Mouse (Mus musculus): ENCODE measurements around the gene Zfyve21.

Zfyve21 gene

DNA sequence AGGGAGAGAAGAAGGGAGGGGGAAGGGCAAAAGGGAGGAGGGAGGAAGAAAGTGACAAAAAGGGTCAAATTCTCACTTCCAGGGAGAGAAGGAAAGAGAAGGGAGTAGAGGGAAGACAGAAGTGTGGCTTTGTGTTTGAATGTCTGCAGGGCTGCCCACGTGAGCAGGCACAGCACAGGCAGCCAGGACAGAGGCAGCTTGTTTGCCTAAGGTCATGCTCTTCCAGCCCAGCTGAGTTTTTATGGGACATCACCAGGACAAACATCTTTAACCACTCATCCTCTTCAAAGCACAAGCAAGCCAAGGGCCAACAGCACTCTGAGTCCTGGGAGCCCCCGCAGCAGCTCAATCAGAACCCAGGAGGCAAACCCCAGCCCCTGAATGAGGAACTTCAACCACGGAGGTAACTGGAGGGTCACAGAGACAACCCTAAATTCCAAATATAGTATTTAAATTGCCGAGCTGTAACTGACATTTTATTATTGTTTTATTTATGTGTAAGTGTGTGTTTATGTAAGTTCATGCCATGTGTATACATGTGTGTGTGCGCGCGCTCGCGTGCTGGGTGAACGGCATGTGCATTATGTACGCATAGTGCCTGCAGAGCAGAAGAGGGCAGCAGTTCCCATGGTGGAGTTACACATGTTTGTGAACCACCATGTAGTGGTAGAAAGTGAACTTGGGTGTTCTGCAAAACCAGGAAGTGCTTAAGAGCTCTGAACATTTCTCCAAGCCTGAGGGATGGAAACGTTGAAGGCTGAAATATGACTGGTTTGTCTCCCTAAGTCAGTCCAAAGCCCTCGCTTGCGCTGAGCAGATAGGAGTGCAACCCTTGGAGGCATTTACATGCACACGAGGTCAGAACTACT lies 28.8 kb downstream of the Zfyve21 start:
- DNase-seq (ENCODE audit: extremely low read depth, insufficient read length, low spot score), result no peak

DNA sequence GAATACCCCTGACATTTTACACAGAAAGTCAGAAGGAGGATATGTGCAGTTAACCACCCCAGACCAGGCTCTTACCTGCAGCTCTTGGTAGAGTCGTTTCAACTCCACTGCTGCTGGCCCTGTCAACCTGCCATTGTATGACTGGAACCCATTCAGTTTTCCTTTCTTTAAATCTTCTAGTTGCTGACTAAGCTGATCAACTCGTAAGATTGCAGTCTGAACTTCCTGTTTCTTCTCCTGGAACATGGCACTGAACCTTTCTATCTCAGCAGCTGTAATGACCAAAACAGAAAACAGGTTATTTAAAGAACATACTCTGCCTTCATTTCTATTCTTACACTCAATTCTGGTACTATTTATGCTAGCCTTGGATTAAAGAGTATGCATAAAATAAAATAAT lies 29.5 kb downstream of the Zfyve21 start:
- no peak for DNase-seq (ENCODE audit: extremely low read depth, insufficient read length, low spot score)

DNA sequence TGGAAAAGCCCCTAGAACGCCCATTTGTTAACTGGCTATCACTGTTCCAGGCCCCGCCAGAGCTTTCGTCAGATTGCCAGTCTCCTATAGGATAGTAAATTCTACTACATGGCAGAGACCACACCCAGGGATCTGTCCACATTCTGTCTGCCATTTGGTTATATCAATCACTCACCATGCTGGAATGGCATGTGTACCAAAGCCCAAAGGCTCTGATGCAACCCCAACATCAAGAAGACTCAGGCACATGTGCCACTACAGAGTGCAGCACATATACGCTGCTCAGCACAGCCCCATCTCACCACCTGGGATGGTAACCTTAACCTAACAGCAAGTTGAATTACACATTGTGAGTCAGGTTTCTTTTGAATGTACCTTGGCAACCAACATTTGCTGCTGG lies 32.0 kb downstream of the Zfyve21 start:
- no peak for DNase-seq (ENCODE audit: extremely low read depth, insufficient read length, low spot score)

DNA sequence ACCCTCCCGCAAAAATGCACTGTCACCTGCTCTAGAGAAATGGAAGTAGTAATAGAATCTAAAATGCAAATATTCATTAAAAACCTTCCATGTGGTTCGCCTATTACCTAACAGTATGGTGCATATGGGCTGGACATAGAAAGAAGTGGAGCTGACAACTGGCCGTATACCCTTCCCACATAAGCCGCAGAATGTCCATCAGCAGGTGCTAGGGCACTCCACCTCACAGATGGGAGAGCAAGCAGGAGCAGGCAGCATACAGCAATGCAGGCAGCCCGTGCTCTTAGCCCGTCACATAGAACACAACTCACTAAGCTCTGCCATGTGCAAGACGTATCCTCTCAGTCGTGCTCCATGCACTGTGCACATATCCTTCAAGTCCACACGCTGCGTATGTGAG lies 32.8 kb downstream of the Zfyve21 start:
- no peak for DNase-seq (ENCODE audit: extremely low read depth, insufficient read length, low spot score)

DNA sequence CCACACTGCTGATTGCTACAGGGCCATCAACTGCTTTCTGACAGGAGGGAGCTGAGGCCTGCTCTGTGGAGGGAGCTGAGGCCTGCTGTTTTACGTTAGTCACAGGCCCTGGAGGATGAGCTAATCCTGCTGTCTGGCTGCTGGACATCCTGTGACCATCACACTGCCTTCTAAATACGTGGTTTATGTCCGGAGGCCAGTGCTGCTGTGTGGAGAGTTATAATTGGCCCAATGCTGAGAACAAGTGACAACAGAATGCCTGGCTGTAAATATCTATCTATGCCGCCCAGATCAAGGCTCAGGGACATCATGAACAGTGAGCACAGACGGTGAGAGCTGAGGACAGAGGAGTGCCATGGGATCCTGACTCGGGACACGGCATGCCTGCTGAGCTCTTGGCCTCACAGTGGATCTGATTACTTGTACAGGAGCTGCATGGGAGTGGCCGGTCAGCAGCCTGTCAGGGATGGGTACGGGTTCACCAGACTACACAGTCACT lies 34.4 kb downstream of the Zfyve21 start:
- DNase-seq (ENCODE audit: extremely low read depth, insufficient read length, low spot score), result peak; percentile 49

DNA sequence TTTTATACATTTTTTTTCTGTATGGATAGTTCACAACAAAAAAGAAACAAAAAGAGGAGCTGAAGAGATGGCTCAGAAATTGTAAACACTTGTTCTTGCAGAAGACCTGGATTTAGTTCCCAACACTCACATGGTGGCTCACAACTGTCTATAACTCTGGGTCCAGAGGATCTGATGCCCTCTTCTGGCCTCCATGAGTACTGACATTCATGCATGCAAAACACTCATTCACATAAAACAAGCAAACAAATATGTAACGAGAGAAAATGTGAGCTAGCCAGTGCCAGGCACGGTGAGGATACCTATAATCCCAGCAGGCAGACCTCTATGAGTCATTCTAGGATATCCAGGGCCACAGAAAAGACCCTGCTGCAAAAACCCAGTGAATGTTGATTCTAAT lies 37.3 kb downstream of the Zfyve21 start:
- DNase-seq (ENCODE audit: extremely low read depth, insufficient read length, low spot score), result peak; percentile 54

DNA sequence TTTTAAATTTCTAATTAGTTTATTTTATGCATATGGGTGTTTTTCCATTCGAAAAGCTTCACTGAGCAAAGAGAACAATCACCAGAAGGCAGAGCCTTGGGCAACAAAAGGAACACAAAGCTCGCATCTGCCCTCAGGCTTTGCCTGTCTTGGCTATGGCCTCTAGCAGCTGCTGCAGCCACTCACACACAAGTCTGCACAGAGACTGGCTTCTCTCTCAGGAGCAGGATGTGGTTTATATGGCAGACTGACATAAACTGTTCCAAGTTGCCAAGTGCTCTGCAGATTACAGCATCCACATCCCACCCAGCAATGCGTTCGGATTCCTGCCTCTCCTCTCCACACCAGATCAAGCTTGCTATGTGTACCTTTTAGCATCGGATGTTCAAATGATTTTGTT lies 37.8 kb downstream of the Zfyve21 start:
- peak; percentile 63 for DNase-seq (ENCODE audit: extremely low read depth, insufficient read length, low spot score)

DNA sequence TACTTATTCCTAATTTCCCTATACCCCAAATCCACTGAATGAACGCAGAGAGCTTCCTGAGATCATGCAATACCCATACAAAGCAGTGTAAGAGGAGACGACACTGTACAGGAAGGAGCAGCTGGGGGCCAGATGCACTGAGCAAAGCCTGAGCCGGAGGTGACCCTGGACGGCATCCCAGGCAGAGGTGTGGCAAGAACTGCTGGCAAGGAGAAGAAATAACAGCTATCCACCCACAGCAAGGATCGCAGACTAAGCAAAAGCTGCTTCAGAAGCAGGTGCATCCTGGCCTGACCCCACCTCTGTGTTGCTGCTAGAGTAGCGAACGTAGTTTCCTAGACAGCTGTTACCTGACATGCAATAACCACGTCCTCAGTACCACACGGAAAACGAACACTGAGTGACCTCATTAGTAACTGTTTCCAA lies 39.1 kb downstream of the Zfyve21 start:
- DNase-seq (ENCODE audit: extremely low read depth, insufficient read length, low spot score), result peak; percentile 76

DNA sequence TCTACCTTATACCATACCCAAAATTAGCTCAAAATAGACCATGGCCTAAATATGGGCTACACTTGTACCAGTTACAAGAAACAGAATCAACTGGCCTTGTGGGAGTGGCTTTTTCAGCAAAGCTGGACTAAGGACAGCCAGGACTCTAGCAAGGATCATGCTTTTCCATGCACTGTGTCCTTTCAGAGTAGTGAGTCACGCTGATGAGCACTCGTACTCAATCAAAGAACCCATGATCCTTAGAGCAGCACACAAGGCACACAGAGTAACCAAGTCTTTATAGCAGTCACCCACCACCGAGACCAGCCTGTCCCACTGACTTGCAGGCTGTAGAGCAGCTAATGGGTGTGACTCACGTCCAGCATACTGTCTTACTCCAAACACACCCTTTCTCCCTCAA lies 39.6 kb downstream of the Zfyve21 start:
- no peak for DNase-seq (ENCODE audit: extremely low read depth, insufficient read length, low spot score)

DNA sequence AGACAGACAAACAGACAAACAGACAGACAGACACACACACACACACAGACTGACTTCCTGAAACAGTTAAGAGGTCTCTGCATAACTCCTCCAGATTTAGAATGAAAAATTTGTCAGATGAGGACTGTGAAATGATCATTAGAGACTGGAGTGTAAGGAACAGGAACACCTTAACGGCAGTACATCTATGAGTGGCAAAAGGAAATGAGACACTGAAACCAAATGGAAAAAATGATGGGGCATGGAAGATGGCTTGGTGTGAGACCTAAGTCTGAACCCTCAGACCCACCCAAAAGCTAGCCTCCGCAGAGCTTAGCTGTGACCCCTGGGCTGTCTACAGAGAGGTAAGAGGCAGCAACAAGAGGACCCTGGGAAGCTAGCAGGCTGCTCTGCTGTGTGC lies 41.5 kb downstream of the Zfyve21 start:
- DNase-seq (ENCODE audit: extremely low read depth, insufficient read length, low spot score), result no peak

DNA sequence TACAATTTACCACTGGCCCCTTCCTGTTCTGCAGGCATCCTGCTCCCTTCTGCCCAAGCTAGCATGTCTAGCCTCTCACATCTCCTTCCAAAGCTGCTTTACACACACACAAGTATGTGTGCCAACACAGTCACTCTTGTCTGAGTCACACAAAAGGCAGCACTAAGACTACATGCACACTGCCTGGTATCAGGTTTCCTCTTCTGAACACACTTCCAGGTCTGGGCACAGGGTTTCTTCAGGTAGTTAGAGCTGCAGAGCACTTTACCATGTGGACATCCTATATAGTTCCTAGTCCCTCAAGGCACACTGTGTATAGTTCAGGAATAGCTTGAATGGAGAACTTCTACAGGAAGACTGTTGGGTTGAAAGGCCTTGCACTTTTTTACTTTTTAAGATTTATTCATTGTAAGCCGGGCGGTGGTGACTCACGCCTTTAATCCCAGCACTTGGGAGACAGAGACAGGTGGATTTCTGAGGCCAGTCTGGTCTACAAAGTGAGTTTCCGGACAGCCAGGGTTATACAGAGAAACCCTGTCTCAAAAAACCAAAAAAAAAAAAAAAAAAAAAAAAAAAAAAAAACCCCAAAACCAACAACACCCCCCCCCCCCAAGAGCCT lies 50.3 kb downstream of the Zfyve21 start:
- DNase-seq (ENCODE audit: extremely low read depth, insufficient read length, low spot score), result peak; percentile 63

DNA sequence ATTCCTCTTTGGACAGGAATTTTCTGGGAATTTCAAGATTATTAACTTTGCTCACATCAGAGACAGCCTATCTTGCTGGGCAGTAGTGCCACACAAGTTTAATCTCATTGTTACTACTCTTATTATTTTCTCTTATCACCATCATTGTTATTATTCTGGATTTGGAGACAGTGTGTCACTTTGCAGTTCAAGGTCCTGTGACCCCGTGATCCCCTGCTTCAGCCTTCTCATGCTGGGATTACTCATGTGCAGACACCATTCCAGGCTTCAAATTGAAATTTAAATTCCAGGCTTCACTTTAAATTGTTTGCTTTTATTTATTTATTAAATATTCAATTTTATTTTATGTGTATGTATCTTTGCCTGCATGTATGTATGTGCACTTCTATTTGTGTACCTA lies 55.8 kb downstream of the Zfyve21 start:
- no peak for DNase-seq (ENCODE audit: extremely low read depth, insufficient read length, low spot score)

DNA sequence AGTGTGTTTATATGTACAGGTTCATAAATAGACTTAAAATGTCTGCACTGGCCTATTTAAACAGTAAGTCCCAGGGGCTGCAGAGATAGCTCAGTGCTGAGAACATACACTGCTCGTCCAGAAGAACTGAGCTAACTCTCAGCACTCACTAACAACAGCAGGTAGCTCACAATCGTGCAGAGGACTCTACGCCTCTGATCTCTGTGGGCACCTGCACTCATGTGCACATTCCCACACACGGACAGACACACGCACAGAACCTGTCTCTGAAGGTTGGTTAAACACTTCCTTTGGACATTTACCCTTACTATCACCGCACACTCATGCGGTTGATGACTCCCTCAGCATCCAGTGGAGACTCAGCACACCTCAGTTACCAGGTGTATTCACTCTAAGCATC lies 56.8 kb downstream of the Zfyve21 start:
- DNase-seq (ENCODE audit: extremely low read depth, insufficient read length, low spot score), result no peak

DNA sequence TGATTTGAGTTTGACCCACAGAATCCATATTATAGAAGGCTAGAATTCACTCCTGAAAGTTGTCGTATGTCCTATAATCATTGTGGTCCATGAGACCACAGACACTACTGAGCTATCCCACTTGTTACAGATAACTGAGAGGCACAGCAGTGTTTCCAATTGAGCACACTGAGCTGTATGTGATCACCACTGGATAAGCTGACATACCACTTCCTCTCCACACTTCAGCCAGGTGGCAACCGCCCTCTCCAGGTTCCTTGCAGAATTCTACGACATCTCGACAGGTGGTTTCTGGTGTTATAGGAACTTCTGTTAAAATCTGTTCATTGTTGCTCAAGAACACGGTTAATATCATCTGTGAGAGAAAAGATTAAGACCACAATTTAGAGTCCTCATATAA lies 58.1 kb downstream of the Zfyve21 start:
- DNase-seq (ENCODE audit: extremely low read depth, insufficient read length, low spot score), result no peak

DNA sequence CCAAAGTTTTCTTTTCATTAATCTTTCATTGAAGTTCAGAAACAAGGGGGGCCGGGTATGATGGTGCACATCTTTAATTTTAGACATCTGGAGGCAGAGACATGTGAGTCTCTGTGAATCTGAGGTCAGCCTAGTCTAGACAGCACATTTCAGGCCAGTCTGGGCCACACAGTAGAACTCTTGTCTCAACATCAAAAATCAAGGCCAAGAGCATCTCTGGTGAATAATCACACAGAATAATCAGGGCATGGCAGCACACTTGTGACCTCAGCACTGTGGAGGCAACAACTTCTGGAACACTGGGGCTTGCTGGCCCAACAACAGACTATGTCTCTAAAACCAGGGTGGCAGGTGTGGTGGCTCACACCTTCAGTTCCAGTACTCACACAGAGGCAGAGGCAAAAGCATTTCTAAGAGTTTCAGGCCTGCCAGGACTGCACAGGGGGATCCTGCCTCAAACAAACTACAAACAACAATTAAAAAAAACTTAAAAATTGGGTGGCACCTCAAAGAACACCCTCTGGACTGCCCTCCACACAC lies 60.7 kb downstream of the Zfyve21 start:
- no peak for DNase-seq (ENCODE audit: extremely low read depth, insufficient read length, low spot score)

DNA sequence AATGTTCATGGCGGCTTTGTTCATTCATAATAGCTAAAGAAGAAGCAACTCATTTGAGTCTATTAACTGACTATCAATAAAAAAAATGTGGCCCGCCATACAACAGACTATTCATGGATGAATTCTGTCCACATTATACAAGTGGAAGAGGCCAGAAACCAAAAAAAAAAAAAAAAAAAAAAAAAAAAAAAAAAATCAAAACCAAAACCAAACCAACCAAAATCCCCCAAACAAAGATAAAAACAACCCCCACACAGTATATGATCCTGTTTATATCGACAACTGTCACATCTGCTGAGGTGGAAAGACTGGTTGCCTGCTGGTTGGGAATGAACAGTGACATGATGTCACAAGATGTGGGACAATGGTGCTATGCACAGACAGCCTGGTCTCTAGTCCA lies 61.5 kb downstream of the Zfyve21 start:
- no peak for DNase-seq (ENCODE audit: extremely low read depth, insufficient read length, low spot score)

DNA sequence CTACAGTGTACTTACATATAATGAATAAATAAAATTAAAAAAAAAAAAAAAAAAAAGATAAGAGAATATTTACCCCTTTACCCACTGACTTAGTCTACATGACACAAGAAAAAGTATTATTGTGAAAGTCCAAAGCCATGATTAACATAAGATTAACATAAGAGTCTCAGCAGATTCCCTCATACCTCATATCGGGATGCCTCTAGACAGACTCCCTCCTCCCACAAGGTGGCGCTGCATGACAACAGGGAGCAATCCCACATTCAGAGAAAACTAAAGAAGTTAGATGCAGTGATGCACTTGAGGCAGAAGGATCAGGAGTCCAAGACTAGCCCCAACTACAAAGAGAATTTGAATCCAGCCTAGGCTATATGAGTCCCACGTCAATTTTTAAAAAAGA lies 64.2 kb downstream of the Zfyve21 start:
- peak; percentile 30 for DNase-seq (ENCODE audit: extremely low read depth, insufficient read length, low spot score)

Measured in 3134 (cell line).